Mouse (Mus musculus): ENCODE measurements around the gene Mrps21. TPM values are rescaled to one million over a fixed set of nuclear protein-coding genes. Genes with fewer than 3 reads are reported as not detected.

Mrps21 gene
- total and polyA plus RNA-seq, 3 experiments: 40.2 to 624 (median 190) TPM

DNA sequence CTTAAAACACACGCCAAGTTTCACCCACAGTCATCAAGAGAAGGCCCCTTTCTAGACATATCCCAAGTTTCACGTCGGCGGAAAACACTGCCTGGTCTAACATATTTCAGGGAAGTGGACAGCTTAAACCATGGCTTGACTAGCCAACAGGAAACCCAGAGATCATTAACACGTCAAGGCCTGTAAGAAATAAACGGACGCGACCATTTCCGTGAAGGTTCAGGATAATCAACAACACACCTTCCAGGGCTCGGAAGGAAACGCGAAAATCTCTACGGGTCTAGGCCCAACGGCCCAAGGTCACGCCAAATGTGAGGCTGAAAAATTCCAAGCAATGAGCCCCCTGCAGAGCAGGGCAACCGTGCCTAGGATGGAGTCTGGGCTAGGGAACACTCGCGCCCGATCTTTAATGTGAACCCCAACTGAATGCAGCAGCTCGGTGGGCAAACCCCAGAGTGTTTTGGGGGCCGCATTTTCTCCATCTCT is 53.2 kb downstream of the Mrps21 start:
- DNase-seq (ENCODE audit: low spot score) (peak; percentile 16), ATAC-seq (ENCODE audit: extremely low read depth, insufficient number of reproducible peaks, low FRiP score, poor library complexity, severe bottlenecking) (no peak)
- TF ChIP-seq POLR2AphosphoS5 (IDR thresholded peaks at IDR 0.05; ENCODE audit: insufficient replicate concordance, low read depth, low read length): no peak; the same call in 1 of the 2 replicates
- peaks cover 28% of the 10 kb centered on the region for H3K36me3 ChIP-seq (replicated peaks)
- peaks cover 33% of the 10 kb centered on the region for H3K4me1 ChIP-seq (ENCODE audit: insufficient read depth, low read depth, low read length)
- no peaks in the 10 kb centered on the region for H3K9me3 ChIP-seq (replicated peaks)
- H3K27me3 ChIP-seq (ENCODE audit: insufficient read depth, low read length): no peaks in the 10 kb centered on the region
- H3K4me3 ChIP-seq (ENCODE audit: low read depth, low read length): peak overlapping the region; percentile 86

DNA sequence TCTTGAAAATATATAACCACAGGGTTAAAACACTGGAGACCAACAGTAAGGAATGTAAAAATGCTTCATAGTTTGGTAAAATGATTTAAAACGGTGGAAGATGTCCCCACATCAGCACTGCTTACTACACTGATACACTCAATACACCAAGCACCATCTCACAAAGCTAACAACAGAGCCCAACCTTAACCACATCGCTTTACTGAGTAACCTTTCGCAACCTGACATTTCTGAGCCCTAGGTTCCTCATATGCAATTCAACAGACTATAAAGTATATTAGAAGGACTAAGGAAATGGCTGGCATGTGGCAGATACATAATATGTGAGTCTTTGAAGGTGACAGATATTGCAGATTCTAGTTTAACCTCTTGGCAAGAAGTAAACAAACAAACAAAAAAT is 54.6 kb downstream of the Mrps21 start:
- Histone ChIP-seq H3K9me3 (replicated peaks) (no peaks in the 10 kb centered on the region), H3K27me3 (ENCODE audit: insufficient read depth, low read length) (no peaks in the 10 kb centered on the region), H3K36me3 (replicated peaks) (peaks cover 32% of the 10 kb centered on the region), H3K4me1 (ENCODE audit: insufficient read depth, low read depth, low read length) (peaks cover 36% of the 10 kb centered on the region), H3K4me3 (ENCODE audit: low read depth, low read length) (no peak overlapping the region; the same call in 1 of the 2 replicates)
- TF ChIP-seq POLR2AphosphoS5 (IDR thresholded peaks at IDR 0.05; ENCODE audit: insufficient replicate concordance, low read depth, low read length): no peak
- no peak for TF ChIP-seq GATA2 (IDR thresholded peaks at IDR 0.05; ENCODE audit: borderline replicate concordance, low read depth, low read length)
- TF ChIP-seq CTCF (IDR thresholded peaks at IDR 0.05; ENCODE audit: low read depth, low read length): no peak
- TF ChIP-seq TAL1 (conservative IDR thresholded peaks at IDR 0.05; ENCODE audit: low read depth, low read length): no peak
- no peak for TF ChIP-seq GATA1 (IDR thresholded peaks at IDR 0.05; ENCODE audit: borderline replicate concordance, low read length)
- no peak for ATAC-seq (ENCODE audit: extremely low read depth, insufficient number of reproducible peaks, low FRiP score, poor library complexity, severe bottlenecking)
- no peak for DNase-seq (ENCODE audit: low spot score)

Other genes starting within 250 kb of the Mrps21 start
- 99.9 and 104 TPM in 2 replicates for gene Ensa, start 246.5 kb downstream of the Mrps21 start, total RNA-seq (2014; fragmentation: Nextera tagmentation)
- gene Ensa, start 246.5 kb downstream of the Mrps21 start, total RNA-seq (2017): 109 and 133 TPM in 2 replicates
- gene Ensa, start 246.5 kb downstream of the Mrps21 start, polyA plus RNA-seq (2012): 19.2 and 20.4 TPM in 2 replicates
- 296 and 335 TPM in 2 replicates for gene Mcl1, start 212.7 kb downstream of the Mrps21 start, total RNA-seq (2014; fragmentation: Nextera tagmentation)
- gene Mcl1, start 212.7 kb downstream of the Mrps21 start, total RNA-seq (2017): 263 and 280 TPM in 2 replicates
- 264 and 420 TPM in 2 replicates for gene Mcl1, start 212.7 kb downstream of the Mrps21 start, polyA plus RNA-seq (2012)
- gene Adamtsl4, start 183.6 kb downstream of the Mrps21 start, total RNA-seq (2014; fragmentation: Nextera tagmentation): not detected in 2 replicates
- gene Adamtsl4, start 183.6 kb downstream of the Mrps21 start, total RNA-seq (2017): 0.06 and 0.11 TPM in 2 replicates
- 0.01 TPM in 1 of 2 replicates, not detected in the other for gene Adamtsl4, start 183.6 kb downstream of the Mrps21 start, polyA plus RNA-seq (2012)
- 3.6 and 7.4 TPM in 2 replicates for gene Ecm1, start 131.9 kb downstream of the Mrps21 start, total RNA-seq (2014; fragmentation: Nextera tagmentation)
- gene Ecm1, start 131.9 kb downstream of the Mrps21 start, total RNA-seq (2017): 2.4 and 4.0 TPM in 2 replicates
- gene Ecm1, start 131.9 kb downstream of the Mrps21 start, polyA plus RNA-seq (2012): 19.5 and 20.5 TPM in 2 replicates
- 47.2 and 69.0 TPM in 2 replicates for gene Tars2, start 111.3 kb downstream of the Mrps21 start, total RNA-seq (2014; fragmentation: Nextera tagmentation)
- 52.3 and 56.6 TPM in 2 replicates for gene Tars2, start 111.3 kb downstream of the Mrps21 start, total RNA-seq (2017)
- 38.3 and 69.7 TPM in 2 replicates for gene Tars2, start 111.3 kb downstream of the Mrps21 start, polyA plus RNA-seq (2012)
- 116 and 144 TPM in 2 replicates for gene Rprd2, start 52.7 kb downstream of the Mrps21 start, total RNA-seq (2014; fragmentation: Nextera tagmentation)
- 18.6 and 28.0 TPM in 2 replicates for gene Rprd2, start 52.7 kb downstream of the Mrps21 start, total RNA-seq (2017)
- gene Rprd2, start 52.7 kb downstream of the Mrps21 start, polyA plus RNA-seq (2012): 6.9 and 9.1 TPM in 2 replicates
- gene Prpf3, start 15.6 kb downstream of the Mrps21 start, total RNA-seq (2014; fragmentation: Nextera tagmentation): 77.2 and 88.7 TPM in 2 replicates
- 50.0 and 68.3 TPM in 2 replicates for gene Prpf3, start 15.6 kb downstream of the Mrps21 start, total RNA-seq (2017)
- 13.9 and 17.5 TPM in 2 replicates for gene Prpf3, start 15.6 kb downstream of the Mrps21 start, polyA plus RNA-seq (2012)
- gene Ciart, start 10.7 kb upstream of the Mrps21 start, total RNA-seq (2014; fragmentation: Nextera tagmentation): not detected in 2 replicates
- gene Ciart, start 10.7 kb upstream of the Mrps21 start, total RNA-seq (2017): 1.3 TPM in 2 replicates
- gene Ciart, start 10.7 kb upstream of the Mrps21 start, polyA plus RNA-seq (2012): 0.07 and 0.31 TPM in 2 replicates
- gene BC028528, start 20.5 kb upstream of the Mrps21 start, total RNA-seq (2014; fragmentation: Nextera tagmentation): 1.6 and 3.9 TPM in 2 replicates
- gene BC028528, start 20.5 kb upstream of the Mrps21 start, total RNA-seq (2017): 7.5 and 9.3 TPM in 2 replicates
- gene BC028528, start 20.5 kb upstream of the Mrps21 start, polyA plus RNA-seq (2012): not detected in 2 replicates
- 27.5 and 35.0 TPM in 2 replicates for gene Aph1a, start 22.4 kb upstream of the Mrps21 start, total RNA-seq (2014; fragmentation: Nextera tagmentation)
- 26.5 and 27.5 TPM in 2 replicates for gene Aph1a, start 22.4 kb upstream of the Mrps21 start, total RNA-seq (2017)
- 90.6 and 102 TPM in 2 replicates for gene Aph1a, start 22.4 kb upstream of the Mrps21 start, polyA plus RNA-seq (2012)
- not detected in 2 replicates for gene Car14, start 33.2 kb upstream of the Mrps21 start, total RNA-seq (2014; fragmentation: Nextera tagmentation)
- 0.11 TPM in 1 of 2 replicates, not detected in the other for gene Car14, start 33.2 kb upstream of the Mrps21 start, total RNA-seq (2017)
- gene Car14, start 33.2 kb upstream of the Mrps21 start, polyA plus RNA-seq (2012): not detected in 2 replicates
- gene Anp32e, start 57.7 kb upstream of the Mrps21 start, total RNA-seq (2014; fragmentation: Nextera tagmentation): 94.7 and 114 TPM in 2 replicates
- 91.8 and 180 TPM in 2 replicates for gene Anp32e, start 57.7 kb upstream of the Mrps21 start, total RNA-seq (2017)
- gene Anp32e, start 57.7 kb upstream of the Mrps21 start, polyA plus RNA-seq (2012): 210 and 405 TPM in 2 replicates
- 9.7 and 23.3 TPM in 2 replicates for gene Plekho1, start 124.5 kb upstream of the Mrps21 start, total RNA-seq (2014; fragmentation: Nextera tagmentation)
- gene Plekho1, start 124.5 kb upstream of the Mrps21 start, total RNA-seq (2017): 4.2 and 5.7 TPM in 2 replicates
- 10.9 and 14.1 TPM in 2 replicates for gene Plekho1, start 124.5 kb upstream of the Mrps21 start, polyA plus RNA-seq (2012)
- 19.8 and 28.7 TPM in 2 replicates for gene Vps45, start 186.9 kb upstream of the Mrps21 start, total RNA-seq (2014; fragmentation: Nextera tagmentation)
- 16.1 and 21.4 TPM in 2 replicates for gene Vps45, start 186.9 kb upstream of the Mrps21 start, total RNA-seq (2017)
- gene Vps45, start 186.9 kb upstream of the Mrps21 start, polyA plus RNA-seq (2012): 6.1 and 6.7 TPM in 2 replicates
- 10.1 and 17.4 TPM in 2 replicates for gene Otud7b, start 233.0 kb upstream of the Mrps21 start, total RNA-seq (2014; fragmentation: Nextera tagmentation)
- gene Otud7b, start 233.0 kb upstream of the Mrps21 start, total RNA-seq (2017): 21.7 and 22.1 TPM in 2 replicates
- gene Otud7b, start 233.0 kb upstream of the Mrps21 start, polyA plus RNA-seq (2012): 11.3 and 11.8 TPM in 2 replicates